Mouse (Mus musculus) midbrain, embryonic 11.5 days (tissue): ENCODE measurements around the gene Gle1. TPM values are rescaled to one million over a fixed set of nuclear protein-coding genes. Genes with fewer than 3 reads are reported as not detected.
"Not testable (repeated sequence)": the region's sequence is repeated elsewhere in the genome, so short reads cannot be mapped to it uniquely, and the experiment has no call there.

Experiments
- ATAC-seq: fragments of 200-750 bp; cut with Nextera tagmentation; 2 replicates; pipeline ENCODE4 v1.8.0; 2017; ENCODE audit warnings: moderate TSS enrichment, moderate library complexity; ENCODE audit not compliant: low FRiP score
- DNase-seq: peaks from one replicate; pipeline ENCODE4 v3.0.0; 2015; ENCODE audit warnings: low spot score; ENCODE audit errors: missing footprints
- H3K27ac ChIP-seq: fragments of 300-500 bp; sonication (generic); 2 replicates; pipeline ENCODE4 v1.5.1; 2014; ENCODE audit warnings: low read depth, low read length
- H3K27me3 ChIP-seq: fragments of 300-500 bp; sonication (generic); 2 replicates; pipeline ENCODE4 v1.6.1; 2014; ENCODE audit warnings: mild to moderate bottlenecking, low read length, moderate library complexity, mixed read lengths; ENCODE audit not compliant: control insufficient read depth, insufficient read depth
- H3K36me3 ChIP-seq: fragments of 300-500 bp; sonication (generic); 2 replicates; pipeline ENCODE4 v1.6.1; 2014; ENCODE audit warnings: mild to moderate bottlenecking, low read length, moderate library complexity, mixed read lengths; ENCODE audit not compliant: control insufficient read depth, insufficient read depth
- H3K4me1 ChIP-seq: fragments of 300-500 bp; sonication (generic); 2 replicates; pipeline ENCODE4 v1.6.1; 2014; ENCODE audit warnings: low read length; ENCODE audit not compliant: control insufficient read depth, insufficient read depth
- H3K4me2 ChIP-seq: fragments of 300-500 bp; sonication (generic); 2 replicates; pipeline ENCODE4 v1.6.1; 2014; ENCODE audit warnings: mild to moderate bottlenecking, moderate library complexity
- H3K4me3 ChIP-seq: fragments of 300-500 bp; sonication (generic); 2 replicates; pipeline ENCODE4 v1.5.1; 2014; ENCODE audit warnings: low read depth, low read length
- H3K9ac ChIP-seq: fragments of 300-500 bp; sonication (generic); 2 replicates; pipeline ENCODE4 v1.6.1; 2014; ENCODE audit warnings: low read length
- H3K9me3 ChIP-seq: fragments of 300-500 bp; sonication (generic); 2 replicates; pipeline ENCODE4 v1.6.1; 2016; ENCODE audit warnings: low read length; ENCODE audit not compliant: control insufficient read depth
- WGBS: fragments of 180-500 bp; shearing (Covaris S2); extraction: QIAGEN DNeasy Blood & Tissue Kit; methylation state at CpG from one replicate; pipeline ENCODE4 v1.1.7; 2014; 5-methylcytosine and 5-hydroxymethylcytosine counted together
- polyA plus RNA-seq: library from polyadenylated mRNA; unstranded; fragments of >200 nt; fragmentation: Nextera tagmentation; extraction: Ambion mirVana; gene quantifications from 2 replicates; pipeline ENCODE4 v1.2.1, GENCODE M21; 2014

Gle1 gene
- 52.5 and 57.4 TPM in 2 replicates for polyA plus RNA-seq

DNA sequence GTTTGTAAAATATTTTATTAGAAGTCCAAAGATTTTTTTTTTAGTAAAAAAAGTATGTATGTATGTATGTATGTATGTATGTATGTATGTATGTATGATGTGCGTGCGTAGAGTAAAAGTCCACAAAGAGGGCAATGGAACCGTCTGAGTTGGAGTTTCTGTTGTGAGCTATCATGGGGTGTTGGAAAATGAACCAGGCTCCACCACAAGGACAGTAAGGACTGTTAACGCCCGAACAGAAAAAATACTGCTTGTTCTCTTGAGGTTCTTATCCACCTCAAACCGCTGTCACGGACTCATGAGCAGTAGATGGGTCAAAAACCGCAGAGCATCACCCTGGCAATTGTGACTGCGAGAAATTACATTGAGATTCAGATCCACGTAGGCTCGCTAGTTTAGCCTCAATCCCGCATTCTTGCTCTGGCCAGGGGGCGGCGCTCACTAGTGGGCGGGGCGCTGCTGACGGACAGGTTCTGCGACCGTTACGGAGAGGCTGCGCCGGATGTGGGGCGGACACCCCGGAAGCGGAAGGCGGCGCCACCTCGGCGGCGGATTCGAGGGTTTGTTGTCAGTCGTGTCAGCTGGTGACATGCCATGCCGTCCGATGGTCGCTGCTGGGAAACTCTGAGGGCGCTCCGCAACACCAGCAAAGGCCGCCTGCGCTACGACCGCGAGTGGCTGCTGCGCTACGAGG, at the start of gene Gle1:
Gene Gle1, plus strand, starts transcription at position 521 of the 694 bp plus-strand sequence.
- Histone ChIP-seq H3K36me3 (peaks cover 14% of the 10 kb centered on the region), H3K27ac (peak within 1 kb of the TSS; percentile 45; the same call in 1 of the 2 replicates), H3K27me3 (no peaks in the 10 kb centered on the region), H3K4me3 (peak within 1 kb of the TSS; percentile 65), H3K9ac (peak within 1 kb of the TSS; percentile 68), H3K4me1 (peaks cover 4% of the 10 kb centered on the region; the same call in 1 of the 2 replicates), H3K9me3 (no peaks in the 10 kb centered on the region), H3K4me2 (peak within 1 kb of the TSS; percentile 57)
- DNase-seq, result peak; percentile 100
- 4% methylated on average over 44 of the region's 44 CpGs for WGBS
- peak; percentile 96 for ATAC-seq

DNA sequence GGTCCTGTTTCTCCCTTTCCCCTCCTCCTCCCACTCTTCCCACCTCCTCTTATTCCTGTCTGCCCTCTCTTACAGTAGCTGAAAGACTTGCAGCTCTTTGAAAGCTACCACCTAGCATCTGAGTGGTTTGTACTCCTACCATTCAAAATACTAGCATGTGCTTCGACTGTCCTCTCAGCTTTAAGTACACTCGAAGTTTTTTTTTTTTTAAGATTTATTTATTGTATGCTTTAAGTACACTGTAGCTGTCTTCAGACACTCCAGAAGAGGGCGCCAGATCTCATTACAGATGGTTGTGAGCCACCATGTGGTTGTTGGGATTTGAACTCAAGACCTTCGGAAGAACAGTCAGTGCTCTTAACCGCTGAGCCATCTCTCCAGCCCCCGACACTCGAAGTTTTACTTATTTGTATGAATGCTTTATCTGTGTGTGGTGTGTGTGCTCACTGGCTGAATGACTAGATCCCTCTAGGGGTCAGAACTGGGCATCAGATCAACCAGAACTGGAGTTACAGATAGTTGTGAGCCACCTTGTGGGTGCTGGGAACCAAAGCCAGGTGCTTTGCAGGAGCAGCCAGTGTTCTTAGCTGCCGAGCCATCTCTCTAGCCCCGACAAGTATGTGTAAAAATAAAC, 48.5 kb upstream of the Gle1 start:
- not testable (repeated sequence) for H3K9me3 ChIP-seq, H3K27ac ChIP-seq, H3K4me2 ChIP-seq, H3K36me3 ChIP-seq, H3K4me3 ChIP-seq, H3K27me3 ChIP-seq, ATAC-seq, H3K9ac ChIP-seq
- 86% methylated on average over 9 of the region's 9 CpGs for WGBS
- H3K4me1 ChIP-seq, result peaks cover 16% of the 10 kb centered on the region
- peak; percentile 69 for DNase-seq

DNA sequence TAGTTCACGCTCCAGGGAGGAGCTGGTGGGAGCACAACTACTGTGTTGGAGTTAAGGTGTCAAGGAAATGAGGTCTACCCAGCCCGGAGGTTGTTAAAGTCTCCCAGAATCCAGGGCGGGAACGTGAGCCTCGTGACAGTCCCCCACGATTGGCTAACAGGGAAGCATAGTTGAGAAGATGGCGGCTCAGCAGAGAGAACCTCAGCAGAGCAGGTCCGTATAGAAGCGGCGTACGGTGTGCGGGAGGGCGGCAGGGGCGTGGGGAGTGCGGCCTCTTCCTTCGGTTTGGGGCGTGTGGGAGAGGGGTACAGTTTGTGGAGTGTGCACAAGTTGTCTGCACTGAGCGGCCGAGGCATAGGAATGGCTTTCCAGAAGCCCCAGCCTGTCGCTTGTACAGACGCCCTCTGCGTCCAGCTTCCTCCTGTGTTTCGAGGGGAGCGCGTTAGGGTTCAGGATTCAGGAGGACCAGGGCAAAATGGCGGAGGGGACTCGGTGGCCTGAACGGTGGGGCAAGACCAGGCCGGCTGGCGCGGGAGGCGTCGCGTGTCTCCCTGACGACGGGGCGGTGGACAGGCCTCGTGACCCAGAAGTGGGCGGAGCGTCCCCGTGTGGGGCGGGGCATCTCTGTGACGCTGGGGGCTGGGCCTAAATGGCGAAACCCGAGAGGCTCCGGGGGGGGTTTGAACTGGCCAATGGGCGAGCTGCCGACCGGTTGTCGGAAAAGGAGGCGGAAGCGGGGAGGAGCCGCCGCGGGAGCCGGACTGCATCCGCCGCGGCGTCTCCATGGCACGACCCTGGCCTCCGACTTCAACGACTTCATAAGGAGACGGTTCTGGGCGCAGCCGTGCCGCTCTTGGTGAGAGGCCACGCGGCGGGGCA, 45.9 kb upstream of the Gle1 start, which contains the start of gene Odf2:
Gene Odf2, plus strand, starts transcription at position 156 of the 879 bp plus-strand sequence.
- H3K27me3 ChIP-seq, result no peaks in the 10 kb centered on the region
- H3K9me3 ChIP-seq, result no peaks in the 10 kb centered on the region
- H3K36me3 ChIP-seq, result peaks cover 15% of the 10 kb centered on the region
- ATAC-seq, result peak; percentile 93
- H3K4me2 ChIP-seq, result peak within 1 kb of the TSS; percentile 92
- WGBS, result 2% methylated on average over 70 of the region's 70 CpGs
- H3K9ac ChIP-seq, result peak within 1 kb of the TSS; percentile 95
- DNase-seq, result peak; percentile 100
- peak within 1 kb of the TSS; percentile 98 for H3K4me3 ChIP-seq
- peaks cover 16% of the 10 kb centered on the region for H3K4me1 ChIP-seq
- peak within 1 kb of the TSS; percentile 87 for H3K27ac ChIP-seq

GRCm38 (mm10) chr2:29889991-29890833, 45.0 kb upstream of the Gle1 start:
- DNase-seq, result peak; percentile 98
- H3K9ac ChIP-seq, result peak overlapping the region; percentile 95
- H3K27me3 ChIP-seq, result no peaks in the 10 kb centered on the region
- 0% methylated on average over 53 of the region's 61 CpGs for WGBS
- peaks cover 20% of the 10 kb centered on the region for H3K36me3 ChIP-seq
- peaks cover 16% of the 10 kb centered on the region for H3K4me1 ChIP-seq
- no peaks in the 10 kb centered on the region for H3K9me3 ChIP-seq
- H3K27ac ChIP-seq, result peak overlapping the region; percentile 87
- peak overlapping the region; percentile 92 for H3K4me2 ChIP-seq
- peak overlapping the region; percentile 98 for H3K4me3 ChIP-seq
- ATAC-seq, result peak; percentile 91

DNA sequence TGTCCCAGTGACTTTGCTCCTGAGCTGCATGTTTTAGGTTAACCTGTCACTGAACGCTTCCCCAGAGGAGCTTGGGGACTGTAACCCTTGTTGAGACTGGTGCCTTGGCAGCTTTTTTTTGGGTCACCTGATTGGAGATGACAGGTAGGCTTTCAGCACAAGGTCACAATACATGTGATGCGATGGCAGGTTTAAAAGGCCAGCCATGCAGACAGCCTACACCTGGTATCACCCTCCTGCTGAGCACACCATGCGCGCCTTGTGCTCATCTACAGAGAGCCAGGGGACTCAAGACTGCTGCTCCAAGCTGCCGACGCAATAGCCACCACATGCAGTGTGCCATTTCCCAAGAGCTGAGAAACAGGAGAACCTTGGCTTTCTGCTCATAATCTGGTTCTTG, 43.5 kb upstream of the Gle1 start:
- Histone ChIP-seq H3K27me3 (no peaks in the 10 kb centered on the region), H3K9me3 (no peaks in the 10 kb centered on the region), H3K4me3 (no peak overlapping the region), H3K36me3 (peaks cover 22% of the 10 kb centered on the region), H3K4me2 (no peak overlapping the region), H3K4me1 (peaks cover 16% of the 10 kb centered on the region), H3K9ac (no peak overlapping the region), H3K27ac (no peak overlapping the region)
- no peak for DNase-seq
- 90% methylated on average over 6 of the region's 6 CpGs for WGBS
- ATAC-seq, result no peak

DNA sequence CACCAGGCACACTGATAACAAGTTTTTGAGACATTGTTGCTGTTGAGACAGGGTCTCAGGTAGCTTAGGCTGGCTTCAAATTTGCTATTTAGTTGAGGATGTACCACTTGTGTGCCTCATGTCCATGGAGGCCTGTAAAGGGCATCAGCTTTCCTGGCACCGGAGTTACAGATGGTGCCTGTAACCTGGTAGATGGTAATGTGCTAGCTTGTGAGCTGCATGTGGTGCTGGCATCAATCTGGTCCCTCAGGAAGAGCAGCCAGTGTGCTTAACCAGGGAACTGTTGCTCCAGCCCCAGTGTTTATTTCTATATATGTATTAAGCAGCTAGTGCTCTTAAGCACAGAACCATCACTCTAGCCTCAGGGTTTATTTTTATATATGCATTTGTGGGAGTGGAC, 39.2 kb upstream of the Gle1 start:
- no peak overlapping the region for H3K4me3 ChIP-seq
- DNase-seq (no peak), ATAC-seq (no peak)
- no peak overlapping the region for H3K27ac ChIP-seq
- peaks cover 4% of the 10 kb centered on the region for H3K4me1 ChIP-seq
- H3K9me3 ChIP-seq, result no peaks in the 10 kb centered on the region
- H3K36me3 ChIP-seq, result peaks cover 39% of the 10 kb centered on the region
- no peak overlapping the region for H3K4me2 ChIP-seq
- no peaks in the 10 kb centered on the region for H3K27me3 ChIP-seq
- H3K9ac ChIP-seq, result no peak overlapping the region
- 89% methylated on average over 1 of the region's 1 CpGs for WGBS

GRCm38 (mm10) chr2:29897366-29897765, 37.9 kb upstream of the Gle1 start:
- Histone ChIP-seq H3K4me2 (no peak overlapping the region), H3K4me1 (no peaks in the 10 kb centered on the region), H3K9ac (no peak overlapping the region), H3K27me3 (no peaks in the 10 kb centered on the region), H3K4me3 (no peak overlapping the region), H3K27ac (no peak overlapping the region), H3K9me3 (no peaks in the 10 kb centered on the region), H3K36me3 (peaks cover 50% of the 10 kb centered on the region)
- 90% methylated on average over 2 of the region's 2 CpGs for WGBS
- DNase-seq (no peak), ATAC-seq (no peak)

- WGBS, result 100% methylated on average over 1 of the region's 1 CpGs
Measured at GRCm38 (mm10) chr2:29898081-29898480, 37.1 kb upstream of the Gle1 start.

More at GRCm38 (mm10) chr2:29898081-29898480, 37.1 kb upstream of the Gle1 start:
- H3K27ac ChIP-seq, result no peak overlapping the region
- H3K9ac ChIP-seq, result no peak overlapping the region
- H3K4me3 ChIP-seq, result no peak overlapping the region
- no peaks in the 10 kb centered on the region for H3K4me1 ChIP-seq
- ATAC-seq, result no peak
- no peaks in the 10 kb centered on the region for H3K27me3 ChIP-seq
- DNase-seq, result no peak
- no peak overlapping the region for H3K4me2 ChIP-seq
- no peaks in the 10 kb centered on the region for H3K9me3 ChIP-seq
- peaks cover 49% of the 10 kb centered on the region for H3K36me3 ChIP-seq
